Mouse (Mus musculus): ENCODE results near the gene Ext2.

Ext2 gene

GRCm38 (mm10) chr2:93741700-93742099 lies 80.7 kb downstream of the Ext2 start:
- no peak for DNase-seq (ENCODE audit: low spot score in 2 of 2)

DNA sequence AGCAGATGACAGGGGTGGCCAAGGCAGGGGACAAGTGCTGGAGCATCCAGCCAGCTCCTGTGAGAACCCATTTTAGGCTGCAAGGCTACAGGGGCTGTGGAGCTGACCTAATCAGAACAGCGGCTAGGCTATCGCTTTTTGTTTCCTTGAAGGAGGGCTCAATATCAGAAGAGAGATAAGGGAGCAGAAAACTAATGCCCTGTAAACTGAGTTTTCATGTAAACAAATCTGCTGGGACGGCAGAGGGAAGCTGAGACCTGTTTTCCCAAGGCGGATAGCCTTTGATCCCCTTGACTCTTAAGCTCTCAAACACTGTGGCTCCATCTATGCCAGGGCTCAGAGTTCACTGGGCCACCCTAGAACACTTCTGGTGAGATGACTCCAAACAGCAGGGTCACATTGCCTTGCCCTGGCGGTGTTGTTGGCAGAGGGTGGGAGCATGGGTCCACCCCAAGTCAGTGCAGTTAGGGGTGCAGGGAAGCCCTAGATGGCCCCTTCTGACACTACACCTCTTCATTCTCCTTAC lies 83.3 kb downstream of the Ext2 start:
- no peak for DNase-seq (ENCODE audit: low spot score in 2 of 2)

DNA sequence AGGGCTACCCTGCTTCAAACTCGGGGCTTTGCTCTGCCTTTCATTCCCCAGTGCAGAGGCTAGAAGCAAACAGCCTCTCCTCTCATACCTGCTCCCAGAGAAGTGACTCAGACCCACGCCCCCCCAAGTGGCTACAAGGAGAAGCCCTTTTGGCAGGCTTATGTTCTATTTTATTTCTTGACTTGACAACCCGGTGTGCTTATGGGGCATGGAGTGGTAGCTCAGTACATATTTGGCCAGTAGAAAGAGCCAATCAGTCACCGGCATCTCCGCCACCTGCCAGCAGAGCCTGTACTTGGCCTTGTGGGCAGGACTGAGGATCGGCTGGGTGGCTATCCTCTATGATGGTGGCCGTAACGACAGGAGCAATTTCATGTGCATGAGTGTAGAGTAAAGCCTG lies 85.2 kb downstream of the Ext2 start:
- DNase-seq (ENCODE audit: low spot score in 2 of 2), result no peak

DNA sequence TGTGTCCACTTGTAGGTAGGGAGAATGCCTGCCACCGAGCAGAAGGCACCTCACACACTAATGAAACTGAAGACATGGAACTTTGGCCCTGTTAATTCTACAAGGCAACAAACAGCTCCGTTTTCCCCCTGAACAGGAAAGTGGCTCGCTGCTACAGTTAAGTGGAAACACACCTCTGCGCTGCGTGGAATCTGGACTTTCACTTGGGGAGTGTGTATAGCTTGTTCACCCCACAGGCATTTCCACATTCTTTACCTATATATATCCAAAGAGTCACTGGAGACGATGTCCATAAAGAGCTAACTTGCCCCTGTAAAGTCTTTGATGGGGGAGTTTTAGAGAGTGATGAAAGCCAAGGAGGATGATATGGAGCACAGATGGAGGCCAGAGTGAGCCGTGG lies 89.7 kb downstream of the Ext2 start:
- DNase-seq (ENCODE audit: low spot score in 2 of 2), result no peak

DNA sequence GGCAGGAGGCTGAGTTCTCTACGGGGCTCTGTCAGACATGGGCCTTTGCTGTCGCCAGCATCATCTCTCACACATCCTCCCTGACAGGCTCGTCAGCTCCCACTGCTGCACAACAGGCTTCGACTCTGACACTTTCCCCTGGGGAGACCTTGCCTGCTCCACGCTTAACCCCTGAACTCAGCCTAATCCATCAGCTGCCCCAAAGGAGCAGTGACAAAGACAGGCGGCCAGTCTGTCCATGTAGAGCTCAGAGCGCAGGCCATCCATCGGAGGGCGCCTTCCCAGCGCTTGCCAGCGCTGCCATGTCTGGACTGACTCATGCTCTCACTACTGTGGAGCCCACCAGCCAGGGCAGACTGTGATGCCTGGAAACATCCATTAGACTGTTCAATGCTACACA lies 92.8 kb downstream of the Ext2 start:
- DNase-seq (ENCODE audit: low spot score in 2 of 2), result no peak

GRCm38 (mm10) chr2:93723138-93723744 lies 99.1 kb downstream of the Ext2 start:
- no peak for DNase-seq (ENCODE audit: low spot score in 2 of 2)

GRCm38 (mm10) chr2:93720956-93721355 lies 101.4 kb downstream of the Ext2 start:
- no peak for DNase-seq (ENCODE audit: low spot score in 2 of 2)

DNA sequence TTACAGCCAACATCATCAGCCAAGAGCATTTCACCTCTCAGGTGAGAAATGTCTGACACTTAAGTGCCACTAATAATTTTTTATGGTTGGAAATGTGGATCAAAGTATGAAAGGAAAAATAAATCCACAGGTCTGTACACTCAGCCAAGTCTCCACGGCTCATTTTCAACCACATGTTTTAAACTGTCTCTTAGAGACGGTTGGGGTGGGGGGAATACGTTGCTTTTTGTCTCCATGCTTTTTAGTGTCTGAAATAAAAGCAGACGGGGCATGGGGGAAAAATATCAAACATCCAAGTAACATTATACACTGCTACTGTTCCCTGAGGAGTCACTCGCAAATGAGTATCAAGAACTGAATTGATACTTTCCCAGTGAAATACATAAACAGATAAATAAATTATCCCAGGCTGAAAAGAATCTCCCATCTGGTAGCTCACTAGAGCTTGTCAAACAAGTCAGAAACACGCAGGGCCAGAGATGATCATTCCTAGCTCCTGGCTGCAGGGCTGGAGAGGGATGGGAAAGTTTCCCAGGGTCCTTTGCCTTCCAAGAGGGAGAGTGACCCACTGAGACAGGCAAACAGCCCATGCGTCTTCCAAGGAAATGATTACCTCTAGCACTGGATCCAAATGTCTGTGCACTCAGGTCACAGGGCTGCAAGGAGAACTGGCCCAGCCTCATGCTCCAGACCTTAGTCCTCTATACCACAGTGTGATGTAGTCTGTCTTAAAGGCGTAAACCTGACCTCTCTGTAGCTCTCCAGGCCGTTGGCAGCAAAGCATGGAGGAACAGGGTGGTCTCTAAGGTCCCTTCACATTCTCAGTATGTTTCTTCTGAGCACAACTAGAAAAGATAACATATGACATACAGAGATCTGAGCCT lies 102.3 kb downstream of the Ext2 start:
- DNase-seq (ENCODE audit: low spot score in 2 of 2), result no peak

DNA sequence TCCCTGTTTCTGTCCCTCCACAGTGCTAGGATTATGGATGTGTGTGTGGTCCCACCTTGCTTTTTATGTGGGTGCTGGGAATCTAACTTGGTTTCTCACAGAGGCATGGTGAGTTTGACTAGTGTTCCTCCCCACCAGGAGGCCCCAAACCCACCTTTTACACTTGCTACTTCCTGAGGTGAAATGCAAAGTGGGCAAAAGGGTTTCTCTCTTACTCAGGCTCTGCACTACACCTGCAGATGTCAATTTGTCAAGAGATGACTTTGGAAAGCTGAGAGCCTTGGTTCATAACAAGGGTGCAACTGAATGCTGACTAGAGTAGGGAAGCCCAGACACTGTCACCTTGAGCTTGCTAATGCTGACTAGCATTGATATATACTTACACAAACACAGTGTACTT lies 109.1 kb downstream of the Ext2 start:
- DNase-seq (ENCODE audit: low spot score in 2 of 2), result no peak

GRCm38 (mm10) chr2:93711460-93711859 lies 110.9 kb downstream of the Ext2 start:
- no peak for DNase-seq (ENCODE audit: low spot score in 2 of 2)

- no peak for DNase-seq (ENCODE audit: low spot score in 2 of 2)
Observed at GRCm38 (mm10) chr2:93709696-93710095, 112.7 kb downstream of the Ext2 start.

GRCm38 (mm10) chr2:93709241-93709640 lies 113.1 kb downstream of the Ext2 start:
- DNase-seq (ENCODE audit: low spot score in 2 of 2), result no peak

DNA sequence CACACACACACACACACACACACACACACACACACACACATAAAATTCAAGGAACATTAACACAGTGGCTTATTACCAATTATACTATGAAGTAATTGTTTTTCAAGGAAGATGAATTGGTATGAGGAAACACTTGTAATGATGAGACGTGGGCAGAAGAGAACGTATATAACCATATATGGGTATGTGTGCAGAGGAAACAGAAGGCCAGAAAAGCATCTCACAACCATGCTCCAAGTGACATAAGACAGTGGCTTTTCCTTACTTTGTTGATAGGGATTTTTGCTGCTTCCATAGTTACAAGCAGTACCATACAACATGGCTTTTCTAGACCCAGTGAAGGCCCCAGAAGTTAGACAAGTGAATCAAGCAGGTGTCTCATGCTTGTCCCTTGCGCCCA lies 115.5 kb downstream of the Ext2 start:
- DNase-seq (ENCODE audit: low spot score in 2 of 2), result no peak

DNA sequence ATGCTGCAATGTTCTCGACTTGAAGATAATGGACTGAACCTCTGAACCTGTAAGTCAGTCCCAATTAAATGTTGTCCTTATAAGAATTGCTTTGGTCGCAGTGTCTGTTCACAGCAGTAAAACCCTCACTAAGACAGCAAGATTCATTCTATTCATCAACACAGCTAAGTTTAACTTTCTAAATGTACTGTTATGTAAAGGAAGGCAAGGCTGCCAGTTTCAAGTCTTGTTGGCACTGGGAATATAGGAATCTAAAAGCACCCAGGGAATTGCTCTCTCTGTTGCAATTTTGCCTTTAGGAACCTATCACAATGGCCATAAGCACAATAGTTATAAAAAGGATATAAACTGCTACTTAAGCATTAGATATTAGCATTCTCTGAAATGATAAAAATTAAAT lies 116.0 kb downstream of the Ext2 start:
- no peak for DNase-seq (ENCODE audit: low spot score in 2 of 2)

DNA sequence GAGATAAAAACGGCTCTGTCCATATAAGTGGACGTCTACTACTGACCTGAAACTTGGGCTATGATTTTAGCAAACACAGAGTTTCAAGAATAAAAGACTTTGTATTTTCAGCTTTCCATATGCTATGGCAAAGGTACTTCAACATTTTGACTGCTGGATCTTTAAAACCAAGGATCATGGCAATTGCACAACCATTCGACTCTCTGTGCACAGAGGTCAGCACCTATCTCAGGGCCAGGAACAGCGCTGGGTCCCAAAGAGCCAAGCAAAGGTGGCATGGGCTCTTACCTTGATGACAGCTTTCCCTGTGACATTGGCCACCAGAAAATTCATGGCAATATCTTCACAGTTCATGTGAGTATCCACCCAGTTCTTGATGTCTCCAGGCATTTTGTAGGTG lies 118.2 kb downstream of the Ext2 start:
- DNase-seq (ENCODE audit: low spot score in 2 of 2), result no peak

GRCm38 (mm10) chr2:93702936-93703926 lies 119.1 kb downstream of the Ext2 start:
- DNase-seq (ENCODE audit: low spot score in 2 of 2), result no peak

- DNase-seq (ENCODE audit: low spot score in 2 of 2), result no peak
Observed at GRCm38 (mm10) chr2:93699346-93699745, 123.0 kb downstream of the Ext2 start.

GRCm38 (mm10) chr2:93696181-93696641 lies 126.2 kb downstream of the Ext2 start:
- no peak for DNase-seq (ENCODE audit: low spot score in 2 of 2)

DNA sequence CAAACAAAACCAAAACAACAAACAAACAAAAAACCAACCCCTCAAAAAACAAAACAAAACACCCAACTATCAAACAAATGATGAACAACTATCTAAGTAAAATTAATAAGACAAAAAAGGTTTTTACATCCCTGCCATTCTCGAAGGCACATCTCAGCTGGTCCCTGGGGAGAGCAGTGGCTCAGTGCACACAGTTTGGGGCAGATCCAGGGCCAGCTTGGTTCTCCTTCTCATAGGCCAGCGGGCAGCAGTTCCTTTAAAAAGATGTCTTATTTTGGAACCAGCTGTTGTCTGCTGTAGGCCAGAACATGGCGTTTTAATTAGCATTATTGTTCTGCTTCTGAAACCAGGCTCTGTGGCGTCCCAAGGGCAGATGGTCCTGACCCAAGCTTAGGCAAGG lies 129.3 kb downstream of the Ext2 start:
- no peak for DNase-seq (ENCODE audit: low spot score in 2 of 2)

- no peak for DNase-seq (ENCODE audit: low spot score in 2 of 2)
Observed at GRCm38 (mm10) chr2:93690064-93690930, 132.1 kb downstream of the Ext2 start.

- no peak for DNase-seq (ENCODE audit: low spot score in 2 of 2)
Observed at GRCm38 (mm10) chr2:93683674-93684073, 138.7 kb downstream of the Ext2 start.

Data from right cerebral cortex, postnatal 36 days (tissue).